Mouse (Mus musculus) frontal cortex, postnatal 10 days (tissue): ENCODE data around the gene Olfr1396.

Source experiments
- DNase-seq, 2 experiments: peaks; one replicate each; pipeline ENCODE4 v3.0.0; 2022; ENCODE audit warnings: low spot score in 2 of 2, mixed read lengths in 1 of 2

The Olfr1396 gene

GRCm38 (mm10) chr11:49114774-49115173, at the start of gene Olfr1396:
Olfr1396 (minus strand) TSS chr11:49114874.
- DNase-seq, result no peak

GRCm38 (mm10) chr11:49156821-49157814, 42.4 kb upstream of the Olfr1396 start:
- no peak for DNase-seq

GRCm38 (mm10) chr11:49154077-49154476, 39.4 kb upstream of the Olfr1396 start, which contains the start of gene Olfr1394:
Olfr1394 (plus strand) TSS chr11:49154377.
- no peak for DNase-seq

- DNase-seq, result no peak
These were observed 27.3 kb upstream of the Olfr1396 start, which contains the start of gene Olfr1395 for GRCm38 (mm10) chr11:49141974-49142373. Olfr1395 (plus strand) TSS chr11:49142274.

- DNase-seq, result no peak
These were observed 9.5 kb upstream of the Olfr1396 start for GRCm38 (mm10) chr11:49124169-49124568.

GRCm38 (mm10) chr11:49119635-49120034, 5.0 kb upstream of the Olfr1396 start:
- DNase-seq, result no peak

GRCm38 (mm10) chr11:49114158-49114557, 516 bp downstream of the Olfr1396 start:
- no peak for DNase-seq

GRCm38 (mm10) chr11:49112624-49113219, 2.0 kb downstream of the Olfr1396 start:
- no peak for DNase-seq

- DNase-seq, result no peak
These were observed 3.7 kb downstream of the Olfr1396 start for GRCm38 (mm10) chr11:49111000-49111399.

- DNase-seq, result no peak
These were observed 5.8 kb downstream of the Olfr1396 start for GRCm38 (mm10) chr11:49108833-49109232.

GRCm38 (mm10) chr11:49107650-49108537, 6.8 kb downstream of the Olfr1396 start:
- DNase-seq, result no peak

GRCm38 (mm10) chr11:49105752-49106151, 8.9 kb downstream of the Olfr1396 start:
- DNase-seq, result no peak

- DNase-seq, result peak; percentile 54 to 82
These were observed 11.5 kb downstream of the Olfr1396 start for GRCm38 (mm10) chr11:49103047-49103693.

GRCm38 (mm10) chr11:49101500-49101899, 13.2 kb downstream of the Olfr1396 start:
- no peak for DNase-seq

GRCm38 (mm10) chr11:49100409-49100808, 14.3 kb downstream of the Olfr1396 start:
- no peak for DNase-seq

GRCm38 (mm10) chr11:49095367-49095766, 19.3 kb downstream of the Olfr1396 start:
- DNase-seq, result no peak

GRCm38 (mm10) chr11:49093861-49094660, 20.6 kb downstream of the Olfr1396 start:
- no peak for DNase-seq

GRCm38 (mm10) chr11:49092786-49093185, 21.9 kb downstream of the Olfr1396 start:
- DNase-seq, result no peak

- DNase-seq, result no peak
These were observed 22.6 kb downstream of the Olfr1396 start for GRCm38 (mm10) chr11:49092053-49092586.

- no peak for DNase-seq
These were observed 23.5 kb downstream of the Olfr1396 start for GRCm38 (mm10) chr11:49091171-49091570.
